Mouse (Mus musculus) heart, adult 2 months (tissue): Measurements from ENCODE around the gene Samd4b.
A peak's percentile ranks its signal among the peaks of the same experiment; 100 is the strongest.

Source experiments
- CTCF ChIP-seq: fragments of 200-600 bp; IDR thresholded peaks from 2 replicates; pipeline ENCODE4 v1.8.1; 2022; ENCODE audit warnings: antibody characterized with exemption, mild to moderate bottlenecking, moderate library complexity
- POLR2A ChIP-seq: fragments of 200-500 bp; IDR thresholded peaks from 2 replicates; pipeline ENCODE4 v1.6.1; 2011; ENCODE audit warnings: mild to moderate bottlenecking, low read depth, low read length, control low read depth; ENCODE audit not compliant: insufficient read depth

DNA sequence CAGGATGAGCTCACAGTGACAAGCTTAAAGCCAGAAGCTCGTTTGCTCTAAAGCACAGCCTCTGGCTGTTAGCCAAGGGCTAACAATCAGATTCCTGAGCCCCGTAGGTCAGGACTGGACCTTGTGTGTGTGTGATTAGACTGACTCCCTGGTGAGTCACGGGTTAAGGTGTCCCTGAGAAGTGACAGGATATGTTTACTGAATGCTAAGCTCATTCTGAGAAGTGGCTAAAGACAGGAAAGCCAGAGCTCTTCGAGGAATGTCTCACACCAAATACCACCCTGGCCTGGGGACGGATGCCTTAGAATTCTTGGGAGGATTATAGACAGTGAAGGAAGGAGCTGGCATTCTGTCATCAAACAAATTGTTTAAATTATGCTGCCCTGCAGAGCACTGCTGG is 240.0 kb downstream of the Samd4b start:
- TF ChIP-seq CTCF (no peak), POLR2A (peak; percentile 22; the same call in 1 of the 2 replicates)
